Mouse (Mus musculus): ENCODE measurements at regions not wholly inside any gene's neighbourhood (a gene's known extent, or its start where the extent isn't known, plus 50 kb on each side); places are given as distances from the start of the nearest gene placed in this dataset.

DNA sequence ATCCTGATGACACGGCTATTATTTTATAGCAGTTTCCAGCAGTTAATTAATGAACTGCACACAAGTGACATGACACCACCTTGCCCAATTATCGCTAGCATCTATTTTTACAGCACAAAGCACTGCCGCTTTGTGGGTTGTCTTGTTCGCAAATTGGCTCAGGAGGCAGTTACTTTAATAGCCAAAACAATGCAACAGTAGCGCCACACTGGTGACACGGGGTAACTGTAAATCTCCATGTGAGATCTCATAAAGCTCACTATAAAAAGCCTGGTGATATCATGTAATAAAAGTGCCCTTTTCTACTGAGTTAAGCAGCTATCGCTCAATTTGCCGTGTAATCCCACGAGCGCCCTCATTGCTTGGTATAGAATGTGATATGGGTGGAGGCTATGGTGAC, 715.4 kb upstream of the Adgrl2 start:
- Histone ChIP-seq H3K27me3 (ENCODE audit: control insufficient read depth, insufficient read depth, low read depth, low read length) (no peaks in the 10 kb centered on the region), H3K9me3 (replicated peaks; ENCODE audit: control insufficient read depth, low read length, poor library complexity, severe bottlenecking) (no peaks in the 10 kb centered on the region), H3K4me2 (ENCODE audit: low read length) (peak overlapping the region; percentile 5; the same call in 1 of the 2 replicates), H3K36me3 (ENCODE audit: control insufficient read depth, insufficient read depth, low read length) (no peaks in the 10 kb centered on the region), H3K4me3 (ENCODE audit: low read depth, low read length) (no peak overlapping the region), H3K4me1 (ENCODE audit: control insufficient read depth, insufficient read depth, low read length) (no peaks in the 10 kb centered on the region), H3K27ac (ENCODE audit: low read length) (no peak overlapping the region), H3K9ac (ENCODE audit: low read depth, low read length) (no peak overlapping the region)
- no peak for ATAC-seq
- WGBS: 79% methylated on average over 10 of the region's 10 CpGs

DNA sequence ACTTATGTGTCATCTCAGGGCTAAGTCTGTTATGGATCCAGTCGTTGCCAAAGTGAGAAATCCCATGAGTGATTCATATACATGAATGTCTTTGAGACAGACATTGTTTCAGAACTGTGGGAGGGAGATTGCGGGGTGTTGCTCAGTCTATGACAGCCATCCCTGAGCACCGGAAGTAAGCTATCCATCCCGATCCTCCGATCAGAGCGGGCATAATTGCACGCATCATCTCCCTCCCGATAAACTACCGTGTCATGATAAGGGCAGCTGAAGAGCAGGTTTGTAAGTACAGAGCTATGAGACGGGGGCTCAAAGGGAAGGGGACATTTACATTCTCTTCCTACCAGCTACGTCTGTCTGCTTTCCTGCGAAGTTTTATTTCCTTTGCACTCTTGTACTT, 715.0 kb upstream of the Adgrl2 start:
- Histone ChIP-seq H3K27me3 (ENCODE audit: control insufficient read depth, insufficient read depth, low read depth, low read length) (no peaks in the 10 kb centered on the region), H3K4me1 (ENCODE audit: control insufficient read depth, insufficient read depth, low read length) (no peaks in the 10 kb centered on the region), H3K36me3 (ENCODE audit: control insufficient read depth, insufficient read depth, low read length) (no peaks in the 10 kb centered on the region), H3K4me2 (ENCODE audit: low read length) (peak overlapping the region; percentile 5; the same call in 1 of the 2 replicates), H3K4me3 (ENCODE audit: low read depth, low read length) (no peak overlapping the region), H3K9ac (ENCODE audit: low read depth, low read length) (no peak overlapping the region), H3K9me3 (replicated peaks; ENCODE audit: control insufficient read depth, low read length, poor library complexity, severe bottlenecking) (no peaks in the 10 kb centered on the region), H3K27ac (ENCODE audit: low read length) (no peak overlapping the region)
- ATAC-seq: no peak
- 82% methylated on average over 12 of the region's 12 CpGs for WGBS

DNA sequence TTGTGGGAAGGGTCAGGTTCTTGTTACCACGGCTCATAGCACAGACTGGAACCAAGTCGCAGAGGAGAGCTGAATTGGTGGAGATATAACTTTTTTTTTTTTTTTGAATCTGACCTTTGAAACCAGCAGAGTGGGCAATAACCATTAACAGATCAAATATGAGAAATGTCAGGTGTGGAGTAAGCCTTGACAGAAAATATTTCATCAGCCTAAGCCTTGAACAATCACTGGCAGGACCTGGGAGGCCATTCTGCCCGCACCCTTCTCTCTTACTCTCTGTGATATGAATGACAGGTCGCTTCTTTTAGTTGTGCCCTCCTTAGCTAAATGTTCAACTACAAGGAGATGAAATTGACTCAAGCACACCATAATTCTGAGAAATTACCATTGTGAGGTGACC, 714.1 kb upstream of the Adgrl2 start:
- no peaks in the 10 kb centered on the region for H3K4me1 ChIP-seq (ENCODE audit: control insufficient read depth, insufficient read depth, low read length)
- no peaks in the 10 kb centered on the region for H3K9me3 ChIP-seq (replicated peaks; ENCODE audit: control insufficient read depth, low read length, poor library complexity, severe bottlenecking)
- no peak overlapping the region for H3K27ac ChIP-seq (ENCODE audit: low read length)
- H3K4me3 ChIP-seq (ENCODE audit: low read depth, low read length): no peak overlapping the region
- H3K36me3 ChIP-seq (ENCODE audit: control insufficient read depth, insufficient read depth, low read length): no peaks in the 10 kb centered on the region
- no peak overlapping the region for H3K4me2 ChIP-seq (ENCODE audit: low read length)
- WGBS: 93% methylated on average over 4 of the region's 4 CpGs
- no peak for ATAC-seq
- no peak overlapping the region for H3K9ac ChIP-seq (ENCODE audit: low read depth, low read length)
- H3K27me3 ChIP-seq (ENCODE audit: control insufficient read depth, insufficient read depth, low read depth, low read length): no peaks in the 10 kb centered on the region

DNA sequence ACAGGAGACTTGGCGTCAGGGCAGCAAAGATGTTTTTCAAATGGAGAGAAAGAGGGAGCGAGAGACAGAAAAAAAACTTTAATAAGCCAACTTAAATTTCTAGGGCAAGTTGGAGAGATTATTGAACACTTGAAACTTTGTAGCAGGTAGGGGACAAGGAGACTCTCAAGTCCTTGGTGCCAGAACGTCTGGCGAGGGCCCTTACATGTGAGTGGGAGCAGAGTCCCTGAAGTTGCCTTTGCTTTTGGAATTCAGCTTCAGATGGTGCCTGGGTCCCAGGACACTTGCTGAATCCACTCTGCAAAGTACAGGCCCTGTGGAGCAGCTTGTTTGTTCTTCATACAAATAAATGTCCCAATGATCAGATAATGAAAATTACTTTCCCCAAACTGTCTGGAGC, 693.2 kb upstream of the Adgrl2 start:
- Histone ChIP-seq H3K4me3 (ENCODE audit: low read depth, low read length) (no peak overlapping the region), H3K4me2 (ENCODE audit: low read length) (no peak overlapping the region), H3K36me3 (ENCODE audit: control insufficient read depth, insufficient read depth, low read length) (no peaks in the 10 kb centered on the region), H3K9ac (ENCODE audit: low read depth, low read length) (no peak overlapping the region), H3K27me3 (ENCODE audit: control insufficient read depth, insufficient read depth, low read depth, low read length) (no peaks in the 10 kb centered on the region), H3K27ac (ENCODE audit: low read length) (no peak overlapping the region), H3K9me3 (replicated peaks; ENCODE audit: control insufficient read depth, low read length, poor library complexity, severe bottlenecking) (no peaks in the 10 kb centered on the region), H3K4me1 (ENCODE audit: control insufficient read depth, insufficient read depth, low read length) (no peaks in the 10 kb centered on the region; the same call in 1 of the 2 replicates)
- WGBS: 67% methylated on average over 4 of the region's 4 CpGs
- no peak for ATAC-seq

DNA sequence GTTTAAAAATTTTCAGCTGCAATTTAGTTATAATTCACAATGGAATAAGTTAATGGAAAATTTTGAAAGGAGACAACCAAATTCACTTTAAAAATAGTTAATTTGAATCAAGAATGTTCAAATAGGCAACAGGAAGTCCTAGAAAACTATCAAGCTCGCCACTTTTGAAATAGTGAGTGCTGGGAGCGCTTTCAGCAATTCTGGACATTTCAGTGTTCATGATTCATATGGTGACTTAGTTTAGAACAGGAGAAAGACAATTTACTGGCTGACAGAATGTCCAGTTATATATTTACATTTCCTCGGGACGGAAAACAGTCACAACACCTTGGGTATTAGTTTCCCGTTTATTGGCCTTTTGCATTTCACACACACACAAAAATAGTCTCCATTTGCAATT, 691.9 kb upstream of the Adgrl2 start:
- no peaks in the 10 kb centered on the region for H3K36me3 ChIP-seq (ENCODE audit: control insufficient read depth, insufficient read depth, low read length)
- no peak for ATAC-seq
- H3K4me1 ChIP-seq (ENCODE audit: control insufficient read depth, insufficient read depth, low read length): no peaks in the 10 kb centered on the region; the same call in 1 of the 2 replicates
- 87% methylated on average over 5 of the region's 5 CpGs for WGBS
- H3K9ac ChIP-seq (ENCODE audit: low read depth, low read length): no peak overlapping the region
- H3K9me3 ChIP-seq (replicated peaks; ENCODE audit: control insufficient read depth, low read length, poor library complexity, severe bottlenecking): no peaks in the 10 kb centered on the region
- H3K27ac ChIP-seq (ENCODE audit: low read length): no peak overlapping the region
- no peak overlapping the region for H3K4me2 ChIP-seq (ENCODE audit: low read length)
- no peaks in the 10 kb centered on the region for H3K27me3 ChIP-seq (ENCODE audit: control insufficient read depth, insufficient read depth, low read depth, low read length)
- H3K4me3 ChIP-seq (ENCODE audit: low read depth, low read length): no peak overlapping the region

DNA sequence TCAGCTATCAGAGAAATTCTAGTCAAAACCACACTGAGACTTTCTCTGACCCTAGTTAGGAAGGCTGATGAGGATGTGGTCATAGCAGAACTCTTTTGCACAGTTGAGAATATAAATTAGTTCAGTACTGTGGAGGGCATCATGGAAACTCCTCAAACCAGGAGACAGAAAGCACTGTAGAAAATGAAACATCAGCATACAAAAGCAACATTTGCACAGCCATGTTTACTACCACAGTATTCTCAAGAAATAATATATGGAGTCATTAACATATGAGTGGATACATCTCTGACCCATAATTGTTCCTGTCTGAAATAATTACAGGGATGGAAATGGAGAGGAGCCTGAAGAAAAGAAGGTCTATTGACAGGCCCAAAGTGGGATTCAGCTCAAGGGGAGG, 683.6 kb upstream of the Adgrl2 start:
- H3K27me3 ChIP-seq (ENCODE audit: control insufficient read depth, insufficient read depth, low read depth, low read length): no peaks in the 10 kb centered on the region
- H3K27ac ChIP-seq (ENCODE audit: low read length): no peak overlapping the region
- no peaks in the 10 kb centered on the region for H3K9me3 ChIP-seq (replicated peaks; ENCODE audit: control insufficient read depth, low read length, poor library complexity, severe bottlenecking)
- H3K4me2 ChIP-seq (ENCODE audit: low read length): no peak overlapping the region
- no peaks in the 10 kb centered on the region for H3K4me1 ChIP-seq (ENCODE audit: control insufficient read depth, insufficient read depth, low read length)
- no peaks in the 10 kb centered on the region for H3K36me3 ChIP-seq (ENCODE audit: control insufficient read depth, insufficient read depth, low read length)
- no peak overlapping the region for H3K9ac ChIP-seq (ENCODE audit: low read depth, low read length)
- no peak overlapping the region for H3K4me3 ChIP-seq (ENCODE audit: low read depth, low read length)
- no peak for ATAC-seq

DNA sequence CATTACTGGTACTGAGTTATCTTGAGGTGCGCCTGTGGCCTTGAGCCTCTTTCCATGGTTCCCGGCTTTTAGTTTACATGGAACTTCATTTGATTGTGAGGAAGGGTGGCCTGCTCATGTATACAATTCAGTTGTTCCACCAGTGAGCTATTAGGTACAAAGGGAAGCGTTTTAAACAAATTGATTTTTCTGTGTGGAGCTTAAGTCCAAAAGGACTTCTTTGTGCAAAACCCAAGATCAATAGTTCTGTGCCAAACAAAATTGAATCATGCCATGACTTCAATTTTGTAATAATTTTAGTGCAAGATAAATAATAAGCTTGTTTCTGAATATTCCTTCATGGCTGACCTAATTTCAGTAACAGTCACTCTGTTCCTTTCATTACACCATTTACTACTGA, 674.3 kb upstream of the Adgrl2 start:
- no peak overlapping the region for H3K27ac ChIP-seq (ENCODE audit: low read length)
- H3K4me2 ChIP-seq (ENCODE audit: low read length): no peak overlapping the region
- H3K9me3 ChIP-seq (replicated peaks; ENCODE audit: control insufficient read depth, low read length, poor library complexity, severe bottlenecking): 0 out of 2 replicates have a peak, but pooled peaks cover 2% of the 10 kb centered on the region
- no peaks in the 10 kb centered on the region for H3K27me3 ChIP-seq (ENCODE audit: control insufficient read depth, insufficient read depth, low read depth, low read length)
- H3K4me1 ChIP-seq (ENCODE audit: control insufficient read depth, insufficient read depth, low read length): no peaks in the 10 kb centered on the region
- no peak for ATAC-seq
- 86% methylated on average over 3 of the region's 3 CpGs for WGBS
- no peak overlapping the region for H3K4me3 ChIP-seq (ENCODE audit: low read depth, low read length)
- H3K36me3 ChIP-seq (ENCODE audit: control insufficient read depth, insufficient read depth, low read length): no peaks in the 10 kb centered on the region
- no peak overlapping the region for H3K9ac ChIP-seq (ENCODE audit: low read depth, low read length)

DNA sequence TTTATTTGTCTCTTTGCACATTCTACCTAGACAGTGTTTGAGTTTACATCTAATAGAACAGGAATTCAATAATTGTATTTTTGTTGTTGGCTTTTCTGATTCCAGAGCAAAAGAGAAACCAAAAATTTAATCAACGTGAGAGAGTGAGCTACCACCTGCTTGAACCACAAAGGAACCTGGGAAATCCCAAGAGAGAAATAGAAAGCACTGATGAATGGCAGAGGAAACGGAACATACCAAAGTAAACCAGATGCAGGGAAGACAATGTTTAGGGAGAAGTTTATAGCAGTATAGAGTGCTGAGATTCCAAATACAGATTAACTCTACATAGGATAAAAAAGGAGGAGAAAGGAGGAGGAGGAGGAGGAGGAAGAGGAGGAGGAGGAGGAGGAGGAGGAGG, 648.0 kb upstream of the Adgrl2 start:
- no peak overlapping the region for H3K27ac ChIP-seq (ENCODE audit: low read length)
- no peaks in the 10 kb centered on the region for H3K9me3 ChIP-seq (replicated peaks; ENCODE audit: control insufficient read depth, low read length, poor library complexity, severe bottlenecking)
- no peak overlapping the region for H3K4me3 ChIP-seq (ENCODE audit: low read depth, low read length)
- H3K4me2 ChIP-seq (ENCODE audit: low read length): no peak overlapping the region
- no peak for ATAC-seq
- no peaks in the 10 kb centered on the region for H3K27me3 ChIP-seq (ENCODE audit: control insufficient read depth, insufficient read depth, low read depth, low read length)
- H3K36me3 ChIP-seq (ENCODE audit: control insufficient read depth, insufficient read depth, low read length): no peaks in the 10 kb centered on the region
- 77% methylated on average over 2 of the region's 2 CpGs for WGBS
- no peak overlapping the region for H3K9ac ChIP-seq (ENCODE audit: low read depth, low read length)
- H3K4me1 ChIP-seq (ENCODE audit: control insufficient read depth, insufficient read depth, low read length): no peaks in the 10 kb centered on the region

DNA sequence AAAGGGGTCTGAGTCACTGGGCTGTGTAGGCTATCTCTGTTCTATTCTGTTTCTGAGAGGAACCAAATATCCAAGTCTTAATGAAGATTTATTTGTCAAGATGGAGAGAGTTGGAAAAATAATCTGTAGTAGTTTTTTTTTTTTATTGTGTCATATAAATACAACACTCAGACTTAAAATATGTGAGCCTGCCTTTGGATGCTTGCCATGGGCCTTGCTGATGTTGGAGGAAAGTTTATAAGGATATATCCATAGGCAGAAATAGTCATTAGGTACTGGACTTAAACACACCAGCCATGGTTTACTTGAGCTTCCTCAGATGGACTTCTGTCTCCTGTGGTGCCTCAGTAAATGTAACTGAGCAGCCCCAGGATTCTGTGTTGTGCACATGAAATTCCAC, 635.8 kb upstream of the Adgrl2 start:
- no peaks in the 10 kb centered on the region for H3K9me3 ChIP-seq (replicated peaks; ENCODE audit: control insufficient read depth, low read length, poor library complexity, severe bottlenecking)
- no peak overlapping the region for H3K9ac ChIP-seq (ENCODE audit: low read depth, low read length)
- no peak overlapping the region for H3K4me3 ChIP-seq (ENCODE audit: low read depth, low read length)
- H3K4me1 ChIP-seq (ENCODE audit: control insufficient read depth, insufficient read depth, low read length): no peaks in the 10 kb centered on the region
- no peak overlapping the region for H3K27ac ChIP-seq (ENCODE audit: low read length)
- ATAC-seq: no peak
- H3K27me3 ChIP-seq (ENCODE audit: control insufficient read depth, insufficient read depth, low read depth, low read length): no peaks in the 10 kb centered on the region
- H3K36me3 ChIP-seq (ENCODE audit: control insufficient read depth, insufficient read depth, low read length): no peaks in the 10 kb centered on the region
- H3K4me2 ChIP-seq (ENCODE audit: low read length): no peak overlapping the region

DNA sequence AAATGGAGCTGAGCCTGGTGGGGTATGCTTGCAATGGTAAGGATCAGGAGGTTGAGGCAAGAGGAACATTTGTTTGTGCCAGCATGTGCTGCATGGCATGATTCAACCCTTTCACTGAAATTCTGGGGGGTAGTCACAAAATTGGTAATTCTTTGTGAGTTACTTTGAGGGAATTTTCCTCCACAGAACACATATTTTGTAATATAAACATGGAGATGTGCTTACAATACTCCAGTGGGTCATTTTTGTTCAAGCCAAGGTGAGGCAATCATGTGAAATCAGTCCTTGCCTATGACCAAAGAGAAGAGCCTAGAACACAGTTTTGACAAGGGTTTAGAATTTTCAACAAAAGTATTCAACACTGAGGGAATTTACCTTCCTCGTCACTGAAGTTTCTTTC, 635.1 kb upstream of the Adgrl2 start:
- ATAC-seq: no peak
- H3K4me1 ChIP-seq (ENCODE audit: control insufficient read depth, insufficient read depth, low read length): no peaks in the 10 kb centered on the region
- no peak overlapping the region for H3K4me3 ChIP-seq (ENCODE audit: low read depth, low read length)
- H3K4me2 ChIP-seq (ENCODE audit: low read length): no peak overlapping the region
- H3K27me3 ChIP-seq (ENCODE audit: control insufficient read depth, insufficient read depth, low read depth, low read length): no peaks in the 10 kb centered on the region
- H3K9ac ChIP-seq (ENCODE audit: low read depth, low read length): no peak overlapping the region
- no peak overlapping the region for H3K27ac ChIP-seq (ENCODE audit: low read length)
- H3K9me3 ChIP-seq (replicated peaks; ENCODE audit: control insufficient read depth, low read length, poor library complexity, severe bottlenecking): no peaks in the 10 kb centered on the region
- no peaks in the 10 kb centered on the region for H3K36me3 ChIP-seq (ENCODE audit: control insufficient read depth, insufficient read depth, low read length)
- 89% methylated on average over 1 of the region's 1 CpGs for WGBS
